Mouse (Mus musculus) bone marrow, adult 2 months (tissue): ENCODE measurements around the gene Tmem72.

Experiments used
- CTCF ChIP-seq: fragments of 200-500 bp; IDR thresholded peaks from 2 replicates; pipeline ENCODE4 v1.5.1; 2011; ENCODE audit warnings: low read length, control low read depth; ENCODE audit not compliant: control insufficient read depth, insufficient read depth
- POLR2A ChIP-seq: fragments of 200-500 bp; IDR thresholded peaks from 2 replicates; pipeline ENCODE4 v1.6.1; 2011; ENCODE audit warnings: low read depth, mild to moderate bottlenecking, control low read depth, low read length, borderline replicate concordance; ENCODE audit not compliant: control insufficient read depth

- TF ChIP-seq CTCF: peak; percentile 82
- no peak for TF ChIP-seq POLR2A
These were observed 84.6 kb downstream of the Tmem72 start for GRCm38 (mm10) chr6:116632129-116632528.
